Mouse (Mus musculus) common myeloid progenitor, adult 5-6 weeks (primary cell): ENCODE measurements around the gene Ripor3. TPM values are rescaled to one million over a fixed set of nuclear protein-coding genes. Genes with fewer than 3 reads are reported as not detected.
A peak's percentile ranks its signal among the peaks of the same experiment; 100 is the strongest.

ENCODE experiments used
- ATAC-seq: replicated peaks from 2 replicates; pipeline ENCODE4 v1.8.0; 2016; ENCODE audit warnings: low read depth, mild to moderate bottlenecking, moderate TSS enrichment, inconsistent platforms; ENCODE audit not compliant: poor library complexity, severe bottlenecking
- total RNA-seq: library from RNA; stranded (forward); fragments of 200-1000, 187-1606 nt; gene quantifications from 2 replicates; pipeline ENCODE4 v1.2.3, GENCODE M21; 2017

Gene Ripor3
- total RNA-seq, 1 experiment from 2014 or later = 0.09 TPM

- ATAC-seq = 0 out of 2 replicates have a peak, but pooled peaks have one; percentile 22
These were observed 51.0 kb downstream of the Ripor3 start for GRCm38 (mm10) chr2:167959384-167959911.

GRCm38 (mm10) chr2:167958843-167959242, 51.6 kb downstream of the Ripor3 start:
- peak; percentile 53 for ATAC-seq

- no peak for ATAC-seq
These were observed 52.2 kb downstream of the Ripor3 start for GRCm38 (mm10) chr2:167958082-167958788.

GRCm38 (mm10) chr2:167957539-167957938, 52.9 kb downstream of the Ripor3 start:
- ATAC-seq = 0 out of 2 replicates have a peak, but pooled peaks have one; percentile 23

GRCm38 (mm10) chr2:167954928-167955327, 55.5 kb downstream of the Ripor3 start:
- ATAC-seq = no peak

GRCm38 (mm10) chr2:167953819-167954218, 56.6 kb downstream of the Ripor3 start:
- no peak for ATAC-seq

- no peak for ATAC-seq
These were observed 58.9 kb downstream of the Ripor3 start for GRCm38 (mm10) chr2:167951301-167952211.

GRCm38 (mm10) chr2:167950681-167951080, 59.7 kb downstream of the Ripor3 start:
- no peak for ATAC-seq

GRCm38 (mm10) chr2:167949808-167950207, 60.6 kb downstream of the Ripor3 start:
- ATAC-seq = no peak

- ATAC-seq = peak; percentile 93
These were observed 61.2 kb downstream of the Ripor3 start for GRCm38 (mm10) chr2:167949250-167949649.

GRCm38 (mm10) chr2:167948557-167948956, 61.9 kb downstream of the Ripor3 start:
- ATAC-seq = no peak

GRCm38 (mm10) chr2:167948047-167948446, 62.4 kb downstream of the Ripor3 start:
- no peak for ATAC-seq

- ATAC-seq = no peak
These were observed 63.2 kb downstream of the Ripor3 start for GRCm38 (mm10) chr2:167947251-167947650.

GRCm38 (mm10) chr2:167945451-167945850, 65.0 kb downstream of the Ripor3 start:
- no peak for ATAC-seq

- no peak for ATAC-seq
These were observed 66.2 kb downstream of the Ripor3 start for GRCm38 (mm10) chr2:167944193-167944592.

- peak; percentile 62 for ATAC-seq
These were observed 67.3 kb downstream of the Ripor3 start for GRCm38 (mm10) chr2:167942926-167943633.

- peak; percentile 13 for ATAC-seq
These were observed 68.1 kb downstream of the Ripor3 start for GRCm38 (mm10) chr2:167942199-167942925.

GRCm38 (mm10) chr2:167941745-167942176, 68.7 kb downstream of the Ripor3 start:
- peak; percentile 22 for ATAC-seq

GRCm38 (mm10) chr2:167941320-167941719, 69.1 kb downstream of the Ripor3 start:
- no peak for ATAC-seq
